In genomic region chr10:77603021-77603420, GRCm38 (mm10) we compare ENCODE assay signal across 22 mouse cellular contexts. TPM values are rescaled to one million over a fixed set of nuclear protein-coding genes. Genes with fewer than 3 reads are reported as not detected.
DNase-seq lines count a peak whose midpoint lies in the region; ATAC-seq and TF ChIP-seq lines count a peak whose summit lies in the region.
"Had no signal": no experiment of that assay in that cellular context is flagged by ENCODE, and none has a peak within 500 bp of the region (broad histone marks: within the 10 kb centered on the region; RNA-seq: fewer than 3 reads in every experiment).

No protein-coding gene starts in this region.

- no peak for ATAC-seq in megakaryocyte-erythroid progenitor cell, adult 5-6 weeks (replicated peaks; ENCODE audit: low FRiP score, low TSS enrichment, poor library complexity, severe bottlenecking)
- ATAC-seq in forebrain, embryonic 13.5 days = no peak
- ATAC-seq: forebrain, embryonic 14.5 days; forebrain, embryonic 16.5 days had no signal

- no peaks in the 10 kb centered on the region; the same call in 1 of the 2 replicates for H3K36me3 ChIP-seq in ES-Bruce4 (ENCODE audit: control insufficient read depth, insufficient read depth, low read length, poor library complexity, severe bottlenecking)
- H3K36me3 ChIP-seq in ES-E14 (ENCODE audit: control insufficient read depth, insufficient read depth, low read length, poor library complexity, severe bottlenecking) = peaks cover 7% of the 10 kb centered on the region; the same call in 1 of the 2 replicates
- H3K36me3 ChIP-seq in limb, embryonic 10.5 days = peaks cover 23% of the 10 kb centered on the region
- H3K36me3 ChIP-seq in forebrain, embryonic 13.5 days (ENCODE audit: poor library complexity, severe bottlenecking) = peaks cover 20% of the 10 kb centered on the region

- no peaks in the 10 kb centered on the region for H3K9me3 ChIP-seq in ES-Bruce4 (replicated peaks; ENCODE audit: control insufficient read depth, insufficient read depth, low read length, poor library complexity, severe bottlenecking)
- H3K9me3 ChIP-seq in ES-E14 (ENCODE audit: control insufficient read depth, insufficient read depth, low read depth, low read length) = no peaks in the 10 kb centered on the region
- no peaks in the 10 kb centered on the region for H3K9me3 ChIP-seq in limb, embryonic 10.5 days (replicated peaks)
- H3K9me3 ChIP-seq in forebrain, embryonic 13.5 days (replicated peaks) = no peaks in the 10 kb centered on the region
- H3K9me3 ChIP-seq: embryonic facial prominence, embryonic 10.5 days had no signal

- peak; percentile 91 for TF ChIP-seq EP300 in ES-Bruce4 (IDR thresholded peaks at IDR 0.05; ENCODE audit: insufficient read depth, low read depth, low read length)

- TF ChIP-seq POLR2A in ES-Bruce4 (IDR thresholded peaks at IDR 0.05; ENCODE audit: insufficient read depth, low read length) = no peak
- no peak for TF ChIP-seq POLR2A in cerebellum, adult 2 months (IDR thresholded peaks at IDR 0.05; ENCODE audit: borderline replicate concordance, insufficient read depth, low read length)

- DNase-seq in ES-E14 (ENCODE audit: low read depth, low spot score) (peak; percentile 62), ZHBTc4 (ENCODE audit: low read depth, low spot score) (peak; percentile 85)
- DNase-seq in cerebellum, adult 2 months = no peak
- no peak for DNase-seq in limb, embryonic 10.5 days (ENCODE audit: low spot score)
- DNase-seq: adrenal gland, adult 2 months; adrenal gland, postnatal 10 days; adrenal gland, postnatal 25 days; cerebellum, adult 11 months; cerebellum, adult 18-20 months; cerebellum, adult 9-10 months; cerebellum, postnatal 10 days; cerebellum, postnatal 25 days had no signal

- H3K4me2 ChIP-seq in forebrain, embryonic 13.5 days = no peak overlapping the region
- H3K4me2 ChIP-seq: embryonic facial prominence, embryonic 12.5 days had no signal

- H3K27me3 ChIP-seq in ES-Bruce4 (ENCODE audit: control insufficient read depth, insufficient read depth, low read length, poor library complexity, severe bottlenecking) = no peaks in the 10 kb centered on the region
- no peaks in the 10 kb centered on the region for H3K27me3 ChIP-seq in cerebellum, adult 2 months (ENCODE audit: control insufficient read depth, insufficient read depth, low read length)
- no peaks in the 10 kb centered on the region for H3K27me3 ChIP-seq in limb, embryonic 10.5 days (ENCODE audit: low read depth, poor library complexity, severe bottlenecking)
- H3K27me3 ChIP-seq in forebrain, embryonic 13.5 days = no peaks in the 10 kb centered on the region
- H3K27me3 ChIP-seq: embryonic facial prominence, embryonic 12.5 days had no signal

- in situ Hi-C loops in ES-E14 (cut with MboI; ENCODE audit: low sequenced_read_pairs in 2 of 2, unreplicated experiment in 2 of 2) = no loop called here

- WGBS in cerebellum, adult 2 months = 51% methylated on average over 4 of the region's 4 CpGs
- WGBS in limb, embryonic 10.5 days = 62% methylated on average over 4 of the region's 4 CpGs
- 59% methylated on average over 4 of the region's 4 CpGs for WGBS in forebrain, embryonic 13.5 days

- no peak for TF ChIP-seq CTCF in ES-Bruce4 (IDR thresholded peaks at IDR 0.05; ENCODE audit: low read depth, low read length)
- no peak for TF ChIP-seq CTCF in cerebellum, adult 2 months (IDR thresholded peaks at IDR 0.05; ENCODE audit: borderline replicate concordance, insufficient read depth, low read depth, low read length)

- H3K9ac ChIP-seq in ES-Bruce4 (ENCODE audit: low read depth, poor library complexity, severe bottlenecking) (no peak overlapping the region), ES-E14 (ENCODE audit: insufficient read depth, low read depth, low read length, poor library complexity, severe bottlenecking) (no peak overlapping the region)
- no peak overlapping the region for H3K9ac ChIP-seq in forebrain, embryonic 13.5 days
- H3K9ac ChIP-seq: embryonic facial prominence, embryonic 12.5 days had no signal

- peak overlapping the region; percentile 72 for H3K27ac ChIP-seq in ES-Bruce4 (ENCODE audit: insufficient read depth, low read length)
- peak overlapping the region; percentile 85 for H3K27ac ChIP-seq in ES-E14 (ENCODE audit: insufficient read depth, low read depth, low read length, poor library complexity, severe bottlenecking)
- H3K27ac ChIP-seq in cerebellum, adult 2 months (ENCODE audit: insufficient read depth, low read length) = no peak overlapping the region
- H3K27ac ChIP-seq in limb, embryonic 10.5 days = no peak overlapping the region
- H3K27ac ChIP-seq in forebrain, embryonic 13.5 days = no peak overlapping the region
- H3K27ac ChIP-seq: embryonic facial prominence, embryonic 10.5 days; embryonic facial prominence, embryonic 12.5 days had no signal

- H3K4me1 ChIP-seq in ES-Bruce4 (ENCODE audit: control insufficient read depth, insufficient read depth, low read length) (no peaks in the 10 kb centered on the region), ES-E14 (ENCODE audit: control insufficient read depth in 2 of 2, insufficient read depth in 2 of 2, low read length in 2 of 2, poor library complexity in 1 of 2) (peaks cover 16 to 45% of the 10 kb centered on the region in 2 experiments)
- peaks cover 5% of the 10 kb centered on the region for H3K4me1 ChIP-seq in cerebellum, adult 2 months (ENCODE audit: control insufficient read depth, insufficient read depth, low read length)
- H3K4me1 ChIP-seq in limb, embryonic 10.5 days = peaks cover 21% of the 10 kb centered on the region
- H3K4me1 ChIP-seq in forebrain, embryonic 13.5 days = peaks cover 15% of the 10 kb centered on the region

- H3K4me3 ChIP-seq in ES-Bruce4 (ENCODE audit: low read depth, low read length) (no peak overlapping the region), ES-E14 (ENCODE audit: insufficient read depth in 1 of 2, low read depth in 1 of 2, low read length in 2 of 2, poor library complexity in 1 of 2, severe bottlenecking in 1 of 2) (peak overlapping the region in 1 of 2 experiments; percentile 10; a peak in 1 of 4 replicates)
- no peak overlapping the region for H3K4me3 ChIP-seq in cerebellum, adult 2 months (replicated peaks; ENCODE audit: insufficient read depth, low read depth, low read length)
- no peak overlapping the region for H3K4me3 ChIP-seq in limb, embryonic 10.5 days
- no peak overlapping the region for H3K4me3 ChIP-seq in forebrain, embryonic 13.5 days
- H3K4me3 ChIP-seq: embryonic facial prominence, embryonic 10.5 days; embryonic facial prominence, embryonic 12.5 days had no signal

TF ChIP-seq in ES-E14, 5 proteins besides CTCF, POLR2A, EP300 and RAD21:
- TF ChIP-seq ZNF384 (IDR thresholded peaks at IDR 0.05; ENCODE audit: low read depth, low read length) (no peak), ZC3H11A (IDR thresholded peaks at IDR 0.05; ENCODE audit: borderline replicate concordance, low read depth, low read length) (no peak), MAFK (IDR thresholded peaks at IDR 0.05; ENCODE audit: insufficient read depth, low read depth, low read length) (no peak), HCFC1 (IDR thresholded peaks at IDR 0.05; ENCODE audit: borderline replicate concordance, insufficient read depth, low read length) (no peak), CHD2 (IDR thresholded peaks at IDR 0.05; ENCODE audit: low read depth, low read length) (no peak)

RNA-seq across cellular contexts. Expression of gene Sumo3, which starts 2.9 kb away (rescaled TPM):
- polyA plus RNA-seq in ES-Bruce4 (2011; ENCODE audit: insufficient read depth, insufficient read length, low read depth, missing spikeins) = 218 and 242 TPM in 2 replicates
- total RNA-seq in ES-E14 (2012; rRNA removed) = 139 and 148 TPM in 2 replicates
- 301 and 310 TPM in 2 replicates for polyA plus RNA-seq in cerebellum, adult 2 months (2012; rRNA removed)
- 71.3 and 81.0 TPM in 2 replicates for total RNA-seq in megakaryocyte-erythroid progenitor cell, adult 5-6 weeks (2014; fragmentation: Nextera tagmentation)
- 150 and 265 TPM in 2 replicates for total RNA-seq in megakaryocyte-erythroid progenitor cell, adult 5-6 weeks (2017)
- polyA plus RNA-seq in limb, embryonic 10.5 days (2016; fragmentation: Nextera tagmentation; extraction: Ambion mirVana) = 400 and 420 TPM in 2 replicates
- 329 and 347 TPM in 2 replicates for polyA plus RNA-seq in forebrain, embryonic 13.5 days (2015; fragmentation: Nextera tagmentation; extraction: Ambion mirVana)

RNA-seq across cellular contexts. Expression of gene Gm49325, which starts 3.0 kb away (rescaled TPM):
- polyA plus RNA-seq in ES-Bruce4 (2011; ENCODE audit: insufficient read depth, insufficient read length, low read depth, missing spikeins) = 50.7 and 57.6 TPM in 2 replicates
- 1.7 and 5.4 TPM in 2 replicates for total RNA-seq in ES-E14 (2012; rRNA removed)
- polyA plus RNA-seq in cerebellum, adult 2 months (2012; rRNA removed) = 33.8 and 37.7 TPM in 2 replicates
- not detected in 2 replicates for total RNA-seq in megakaryocyte-erythroid progenitor cell, adult 5-6 weeks (2014; fragmentation: Nextera tagmentation)
- total RNA-seq in megakaryocyte-erythroid progenitor cell, adult 5-6 weeks (2017) = not detected in 2 replicates
- 1.6 and 1.7 TPM in 2 replicates for polyA plus RNA-seq in limb, embryonic 10.5 days (2016; fragmentation: Nextera tagmentation; extraction: Ambion mirVana)
- polyA plus RNA-seq in forebrain, embryonic 13.5 days (2015; fragmentation: Nextera tagmentation; extraction: Ambion mirVana) = 2.3 TPM in 1 of 2 replicates, not detected in the other
- polyA plus RNA-seq: adrenal gland, adult 2 months; brain, embryonic 14.5 days; cortical plate, adult 2 months; forebrain, embryonic 11.5 days had no signal

RNA-seq across cellular contexts. Expression of gene Ube2g2, which starts 19.1 kb away (rescaled TPM):
- polyA plus RNA-seq in ES-Bruce4 (2011; ENCODE audit: insufficient read depth, insufficient read length, low read depth, missing spikeins) = 40.2 and 43.2 TPM in 2 replicates
- 21.2 and 32.7 TPM in 2 replicates for total RNA-seq in ES-E14 (2012; rRNA removed)
- polyA plus RNA-seq in cerebellum, adult 2 months (2012; rRNA removed) = 37.5 and 39.5 TPM in 2 replicates
- total RNA-seq in megakaryocyte-erythroid progenitor cell, adult 5-6 weeks (2014; fragmentation: Nextera tagmentation) = 39.4 and 43.2 TPM in 2 replicates
- total RNA-seq in megakaryocyte-erythroid progenitor cell, adult 5-6 weeks (2017) = 48.1 and 50.7 TPM in 2 replicates
- polyA plus RNA-seq in limb, embryonic 10.5 days (2016; fragmentation: Nextera tagmentation; extraction: Ambion mirVana) = 98.4 and 104 TPM in 2 replicates
- 103 and 115 TPM in 2 replicates for polyA plus RNA-seq in forebrain, embryonic 13.5 days (2015; fragmentation: Nextera tagmentation; extraction: Ambion mirVana)

RNA-seq across cellular contexts. Expression of gene Pttg1ip, which starts 21.5 kb away (rescaled TPM):
- 83.2 and 89.6 TPM in 2 replicates for polyA plus RNA-seq in ES-Bruce4 (2011; ENCODE audit: insufficient read depth, insufficient read length, low read depth, missing spikeins)
- 115 and 142 TPM in 2 replicates for total RNA-seq in ES-E14 (2012; rRNA removed)
- 113 and 118 TPM in 2 replicates for polyA plus RNA-seq in cerebellum, adult 2 months (2012; rRNA removed)
- total RNA-seq in megakaryocyte-erythroid progenitor cell, adult 5-6 weeks (2014; fragmentation: Nextera tagmentation) = 31.7 and 48.4 TPM in 2 replicates
- 36.3 and 37.6 TPM in 2 replicates for total RNA-seq in megakaryocyte-erythroid progenitor cell, adult 5-6 weeks (2017)
- polyA plus RNA-seq in limb, embryonic 10.5 days (2016; fragmentation: Nextera tagmentation; extraction: Ambion mirVana) = 64.0 and 73.7 TPM in 2 replicates
- polyA plus RNA-seq in forebrain, embryonic 13.5 days (2015; fragmentation: Nextera tagmentation; extraction: Ambion mirVana) = 57.8 and 63.6 TPM in 2 replicates

Comparison
In these comparisons a context has a peak if more than half of its experiments do, and no peak if none do; other contexts are left out.
1. H3K27ac ChIP-seq: peak in ES-Bruce4 (single experiment) and ES-E14 (single experiment); none in cerebellum, adult 2 months (single experiment), limb, embryonic 10.5 days (single experiment) and forebrain, embryonic 13.5 days (single experiment).
2. DNase-seq: peak in ES-E14 (single experiment) and ZHBTc4 (single experiment); none in cerebellum, adult 2 months (0 of 2) and limb, embryonic 10.5 days (single experiment).
3. RNA of gene Gm49325, which starts 3.0 kb away (polyA plus RNA-seq): 50.7 to 57.6 TPM in ES-Bruce4 and 33.8 to 37.7 TPM in cerebellum, adult 2 months; 1.6 to 1.7 TPM in limb, embryonic 10.5 days and 2.3 TPM in forebrain, embryonic 13.5 days; every median in the first group is over 10 times any median in the second.